Mouse (Mus musculus): ENCODE measurements around the gene Fam20c. TPM values are rescaled to one million over a fixed set of nuclear protein-coding genes. Genes with fewer than 3 reads are reported as not detected.

The Fam20c gene
- polyA plus RNA-seq, 1 experiment, result 28.8 TPM

GRCm38 (mm10) chr5:138756311-138757085 lies 2.2 kb downstream of the Fam20c start:
- DNase-seq (ENCODE audit: low read depth), result no peak

- no peak for DNase-seq (ENCODE audit: low read depth)
These were observed 2.8 kb downstream of the Fam20c start for GRCm38 (mm10) chr5:138757135-138757534.

- no peak for DNase-seq (ENCODE audit: low read depth)
These were observed 3.3 kb downstream of the Fam20c start for GRCm38 (mm10) chr5:138757616-138758015.

GRCm38 (mm10) chr5:138758533-138758932 lies 4.2 kb downstream of the Fam20c start:
- no peak for DNase-seq (ENCODE audit: low read depth)

- DNase-seq (ENCODE audit: low read depth), result no peak
These were observed 7.6 kb downstream of the Fam20c start for GRCm38 (mm10) chr5:138761836-138762334.

- no peak for DNase-seq (ENCODE audit: low read depth)
These were observed 8.0 kb downstream of the Fam20c start for GRCm38 (mm10) chr5:138762361-138762760.

- DNase-seq (ENCODE audit: low read depth), result no peak
These were observed 10.3 kb downstream of the Fam20c start for GRCm38 (mm10) chr5:138764601-138765000.

GRCm38 (mm10) chr5:138767650-138768049 lies 13.3 kb downstream of the Fam20c start:
- no peak for DNase-seq (ENCODE audit: low read depth)

- DNase-seq (ENCODE audit: low read depth), result no peak
These were observed 14.4 kb downstream of the Fam20c start for GRCm38 (mm10) chr5:138768704-138769103.

GRCm38 (mm10) chr5:138769126-138769525 lies 14.8 kb downstream of the Fam20c start:
- DNase-seq (ENCODE audit: low read depth), result no peak

- DNase-seq (ENCODE audit: low read depth), result no peak
These were observed 20.8 kb downstream of the Fam20c start for GRCm38 (mm10) chr5:138775096-138775495.

GRCm38 (mm10) chr5:138776346-138776745 lies 22.0 kb downstream of the Fam20c start:
- no peak for DNase-seq (ENCODE audit: low read depth)

- no peak for DNase-seq (ENCODE audit: low read depth)
These were observed 24.6 kb downstream of the Fam20c start for GRCm38 (mm10) chr5:138778731-138779463.

- no peak for DNase-seq (ENCODE audit: low read depth)
These were observed 25.3 kb downstream of the Fam20c start for GRCm38 (mm10) chr5:138779655-138780054.

- no peak for DNase-seq (ENCODE audit: low read depth)
These were observed 28.4 kb downstream of the Fam20c start for GRCm38 (mm10) chr5:138782697-138783096.

- DNase-seq (ENCODE audit: low read depth), result no peak
These were observed 28.9 kb downstream of the Fam20c start for GRCm38 (mm10) chr5:138783181-138783580.

- no peak for DNase-seq (ENCODE audit: low read depth)
These were observed 31.7 kb downstream of the Fam20c start for GRCm38 (mm10) chr5:138785986-138786515.

- no peak for DNase-seq (ENCODE audit: low read depth)
These were observed 33.3 kb downstream of the Fam20c start for GRCm38 (mm10) chr5:138787648-138788047.

GRCm38 (mm10) chr5:138788481-138789211 lies 34.3 kb downstream of the Fam20c start:
- DNase-seq (ENCODE audit: low read depth), result no peak

GRCm38 (mm10) chr5:138790954-138791480 lies 36.7 kb downstream of the Fam20c start:
- DNase-seq (ENCODE audit: low read depth), result no peak

GRCm38 (mm10) chr5:138801588-138802116 lies 47.3 kb downstream of the Fam20c start:
- DNase-seq (ENCODE audit: low read depth), result no peak
